Mouse (Mus musculus) leukemia stem cell, adult 10-12 weeks (primary cell): ENCODE results near the gene Sh3d19. TPM values are rescaled to one million over a fixed set of nuclear protein-coding genes. Genes with fewer than 3 reads are reported as not detected.

Source experiments
- polyA plus RNA-seq: library from polyadenylated mRNA; stranded (reverse); fragments of >175 nt; gene quantifications from 2 replicates; pipeline ENCODE4 v1.2.3, GENCODE M21; 2012; ENCODE audit warnings: low replicate concordance

Sh3d19 gene
- polyA plus RNA-seq: 2.2 and 2.6 TPM in 2 replicates

GRCm38 (mm10) chr3:85970742-85971598 is at the start of gene Sh3d19:
Gene Sh3d19, plus strand, starts transcription at chr3:85971109.

GRCm38 (mm10) chr3:86002423-86002822 is 31.5 kb downstream of the Sh3d19 start, which contains the start of gene Prss48:
Gene Prss48, minus strand, starts transcription at chr3:86002491.

GRCm38 (mm10) chr3:86142263-86142933 is 171.5 kb downstream of the Sh3d19 start, which contains the start of gene Rps3a1:
Gene Rps3a1, minus strand, starts transcription at chr3:86142702.

Other genes starting within 250 kb of the Sh3d19 start
- 0.14 and 0.51 TPM in 2 replicates for gene Fam160a1, start 153.8 kb upstream of the Sh3d19 start, polyA plus RNA-seq
- not detected in 2 replicates for gene Glt28d2, start 83.6 kb upstream of the Sh3d19 start, polyA plus RNA-seq
- 1.5 TPM in 1 of 2 replicates, not detected in the other for gene Gm37240, start 83.6 kb upstream of the Sh3d19 start, polyA plus RNA-seq
- gene Prss48, start 31.4 kb downstream of the Sh3d19 start, polyA plus RNA-seq: not detected in 2 replicates
- 10.1 and 89.0 TPM in 2 replicates for gene Rps3a1, start 171.6 kb downstream of the Sh3d19 start, polyA plus RNA-seq